Mouse (Mus musculus) NIH3T3 (cell line): ENCODE measurements at regions not wholly inside any gene's neighbourhood (a gene's known extent, or its start where the extent isn't known, plus 50 kb on each side); places are given as distances from the start of the nearest gene placed in this dataset.

ENCODE experiments used
- DNase-seq: peaks from one replicate; pipeline ENCODE4 v3.0.0-alpha.2; 2012; ENCODE audit warnings: low read depth

- no peak for DNase-seq
These were observed 137.4 kb upstream of the Plcz1 start for GRCm38 (mm10) chr6:140178425-140179193.

- no peak for DNase-seq
These were observed 131.5 kb upstream of the Plcz1 start for GRCm38 (mm10) chr6:140172716-140173115.

GRCm38 (mm10) chr6:140169836-140170235 lies 128.6 kb upstream of the Plcz1 start:
- no peak for DNase-seq

GRCm38 (mm10) chr6:140167182-140167581 lies 125.9 kb upstream of the Plcz1 start:
- no peak for DNase-seq

- no peak for DNase-seq
These were observed 121.5 kb upstream of the Plcz1 start for GRCm38 (mm10) chr6:140162729-140163128.

- no peak for DNase-seq
These were observed 120.2 kb upstream of the Plcz1 start for GRCm38 (mm10) chr6:140161482-140161881.

GRCm38 (mm10) chr6:140160946-140161345 lies 119.7 kb upstream of the Plcz1 start:
- DNase-seq = no peak

- DNase-seq = no peak
These were observed 117.7 kb upstream of the Plcz1 start for GRCm38 (mm10) chr6:140158986-140159385.

GRCm38 (mm10) chr6:140157375-140157774 lies 116.1 kb upstream of the Plcz1 start:
- no peak for DNase-seq

- DNase-seq = peak; percentile 41
These were observed 111.3 kb upstream of the Plcz1 start for GRCm38 (mm10) chr6:140152418-140153176.

GRCm38 (mm10) chr6:140148628-140149245 lies 107.5 kb upstream of the Plcz1 start:
- no peak for DNase-seq

- DNase-seq = no peak
These were observed 106.9 kb upstream of the Plcz1 start for GRCm38 (mm10) chr6:140148138-140148537.

- peak; percentile 44 for DNase-seq
These were observed 106.5 kb upstream of the Plcz1 start for GRCm38 (mm10) chr6:140147711-140148110.

- DNase-seq = no peak
These were observed 92.5 kb upstream of the Plcz1 start for GRCm38 (mm10) chr6:140133734-140134133.

GRCm38 (mm10) chr6:140126645-140127044 lies 85.4 kb upstream of the Plcz1 start:
- DNase-seq = no peak

- no peak for DNase-seq
These were observed 72.8 kb upstream of the Plcz1 start for GRCm38 (mm10) chr6:140114024-140114423.

GRCm38 (mm10) chr6:140112054-140112453 lies 70.8 kb upstream of the Plcz1 start:
- no peak for DNase-seq

- no peak for DNase-seq
These were observed 66.8 kb upstream of the Plcz1 start for GRCm38 (mm10) chr6:140108083-140108482.

- DNase-seq = no peak
These were observed 66.4 kb upstream of the Plcz1 start for GRCm38 (mm10) chr6:140107628-140108027.

- DNase-seq = no peak
These were observed 64.9 kb upstream of the Plcz1 start for GRCm38 (mm10) chr6:140106141-140106540.

- no peak for DNase-seq
These were observed 60.8 kb upstream of the Plcz1 start for GRCm38 (mm10) chr6:140102043-140102442.

- no peak for DNase-seq
These were observed 54.2 kb upstream of the Plcz1 start for GRCm38 (mm10) chr6:140095416-140095815.
